Mouse (Mus musculus) cerebellum, adult (tissue): ENCODE measurements around the gene Gabrg3.
"Not testable (repeated sequence)": the region's sequence is repeated elsewhere in the genome, so short reads cannot be mapped to it uniquely, and the experiment has no call there.

Experiments used
- ATAC-seq: cut with Nextera tagmentation; 2 replicates; pipeline ENCODE4 v1.9.2; 2017; ENCODE audit warnings: mild to moderate bottlenecking, moderate library complexity, mixed read lengths; ENCODE audit not compliant: insufficient number of reproducible peaks, low FRiP score, low TSS enrichment

The Gabrg3 gene

GRCm38 (mm10) chr7:57314971-57315370, 72.0 kb downstream of the Gabrg3 start:
- no peak for ATAC-seq

DNA sequence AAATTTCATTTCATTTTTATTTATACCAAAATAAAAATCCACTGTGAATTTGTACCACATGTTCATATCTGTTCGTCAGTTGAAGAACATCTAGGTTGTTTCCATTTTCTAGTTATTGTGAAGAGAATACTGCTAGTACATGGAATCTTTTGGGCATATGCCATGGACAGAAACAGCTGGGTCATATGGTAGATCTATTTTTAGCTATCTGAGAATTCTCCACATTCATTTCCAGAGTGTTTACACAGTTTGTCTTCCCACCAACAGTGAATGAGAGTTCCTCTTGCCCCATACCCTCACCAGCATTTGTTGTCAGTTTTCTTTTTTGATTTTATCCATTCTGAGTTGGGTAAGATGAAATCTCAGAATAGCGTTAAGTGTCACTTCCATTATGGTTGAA, 75.0 kb downstream of the Gabrg3 start:
- ATAC-seq, result no peak

- ATAC-seq, result no peak
Observed at GRCm38 (mm10) chr7:57307337-57307736, 79.7 kb downstream of the Gabrg3 start.

GRCm38 (mm10) chr7:57296639-57297038, 90.3 kb downstream of the Gabrg3 start:
- ATAC-seq, result no peak

GRCm38 (mm10) chr7:57294127-57294526, 92.9 kb downstream of the Gabrg3 start:
- ATAC-seq, result no peak

DNA sequence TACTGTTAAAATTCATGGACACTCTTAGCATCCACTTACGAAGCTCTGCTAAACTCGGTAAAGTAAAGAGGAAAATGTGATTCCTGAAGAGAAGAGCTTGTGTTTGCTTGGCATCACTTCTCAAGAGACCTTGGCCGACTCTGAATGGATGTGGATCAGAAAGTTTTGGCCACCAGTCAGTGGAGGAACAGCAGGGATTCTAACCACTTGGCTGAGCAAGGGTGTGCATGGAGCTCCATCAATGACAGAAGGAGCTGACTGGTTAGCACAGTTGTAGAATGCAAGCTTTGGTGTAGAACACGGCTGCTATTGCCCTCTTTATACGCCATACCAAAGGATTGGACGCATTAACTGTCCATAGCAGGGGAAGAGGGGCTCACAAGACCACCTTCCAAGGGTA, 93.4 kb downstream of the Gabrg3 start:
- ATAC-seq, result no peak; the same call in 1 of the 2 replicates

DNA sequence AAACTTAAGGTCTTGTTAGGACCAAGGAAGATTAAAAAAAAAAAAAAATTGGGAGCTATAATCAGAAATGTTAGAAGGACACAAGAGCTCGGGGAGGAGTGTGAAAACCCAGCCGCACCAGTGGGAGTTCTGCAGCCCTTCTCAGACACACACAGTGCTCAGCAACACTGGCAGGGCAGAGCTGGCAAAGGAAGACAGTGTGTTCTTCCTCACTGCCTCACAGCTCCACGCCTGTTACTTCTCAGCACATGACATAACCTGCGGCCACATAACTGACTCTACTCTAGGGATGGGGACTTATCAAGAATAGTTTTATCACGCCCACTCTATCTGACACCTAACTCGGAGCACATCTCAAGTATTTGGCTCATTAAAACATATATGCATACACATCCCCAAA, 103.8 kb downstream of the Gabrg3 start:
- ATAC-seq, result no peak

DNA sequence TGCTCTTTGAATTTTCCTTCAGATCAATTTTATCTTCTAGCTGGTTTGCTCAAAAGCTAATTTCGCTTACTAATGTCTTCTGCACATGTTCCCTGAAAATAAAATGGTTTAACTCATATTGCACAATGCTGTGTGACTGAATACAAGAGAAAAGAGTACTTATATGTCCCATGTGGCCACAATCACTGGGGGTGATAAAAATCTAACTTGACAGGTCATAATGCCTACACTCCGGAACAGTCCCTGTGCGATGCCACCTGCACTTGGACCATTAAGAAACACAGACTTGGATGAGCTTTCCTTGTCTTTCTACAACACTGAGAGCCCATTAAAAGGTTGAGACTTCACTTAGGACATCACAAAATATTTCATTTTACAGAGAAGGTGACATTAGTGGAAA, 108.1 kb downstream of the Gabrg3 start:
- ATAC-seq, result no peak

- no peak for ATAC-seq
Observed at GRCm38 (mm10) chr7:57260201-57260600, 126.8 kb downstream of the Gabrg3 start.

DNA sequence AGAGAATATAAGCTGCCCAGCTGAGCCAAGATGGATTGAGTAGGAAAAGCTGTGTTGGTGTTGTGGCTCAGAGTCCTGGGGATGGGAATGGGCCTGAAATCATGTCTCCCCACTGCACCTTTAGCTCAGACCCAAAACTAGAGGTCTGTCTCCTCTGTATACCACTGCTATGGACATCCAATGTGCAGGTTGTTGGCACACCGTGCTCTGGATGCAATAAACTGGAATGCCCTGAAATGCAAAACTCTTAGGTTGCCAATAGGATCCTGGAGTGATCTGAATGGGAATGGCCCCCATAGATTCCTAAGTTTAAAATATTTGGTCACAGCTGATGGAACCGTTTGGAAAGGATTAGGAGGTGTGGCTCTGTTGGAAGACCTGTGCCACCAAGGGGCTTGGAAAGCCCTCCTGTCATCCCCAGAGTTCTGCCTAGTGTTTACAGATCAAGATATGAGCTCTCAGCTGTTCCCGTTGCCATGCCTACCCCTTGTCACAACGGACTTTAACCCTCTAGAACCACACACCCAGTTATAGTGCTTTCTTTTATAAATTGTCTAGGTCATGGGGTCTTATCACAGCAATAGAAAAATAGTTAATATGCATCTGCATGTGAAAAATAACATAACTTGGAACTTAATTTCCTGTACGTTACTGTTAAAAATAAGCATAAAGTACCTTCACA, 128.0 kb downstream of the Gabrg3 start:
- no peak for ATAC-seq

GRCm38 (mm10) chr7:57243981-57244380, 143.0 kb downstream of the Gabrg3 start:
- ATAC-seq, result no peak

GRCm38 (mm10) chr7:57214119-57214518, 172.9 kb downstream of the Gabrg3 start:
- ATAC-seq, result no peak

DNA sequence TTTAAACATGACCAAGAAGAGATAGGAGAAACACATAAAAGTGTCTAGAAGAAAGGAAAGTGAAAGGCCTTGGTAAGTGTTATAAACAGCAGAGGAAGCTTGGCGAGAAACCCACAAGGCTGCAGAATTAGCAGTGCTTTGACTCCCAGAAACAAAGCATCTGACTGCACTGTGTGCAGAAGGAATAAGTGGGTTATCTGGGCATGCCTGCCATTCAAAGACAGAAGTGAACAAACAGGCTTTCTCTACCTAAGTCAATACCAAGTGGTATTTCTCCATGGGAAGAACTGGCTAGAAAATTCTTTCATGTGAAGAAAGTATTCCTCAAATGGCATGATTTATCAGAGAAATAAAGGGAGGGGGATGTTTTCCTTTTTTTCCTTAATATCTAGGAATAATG, 201.0 kb downstream of the Gabrg3 start:
- ATAC-seq, result no peak

DNA sequence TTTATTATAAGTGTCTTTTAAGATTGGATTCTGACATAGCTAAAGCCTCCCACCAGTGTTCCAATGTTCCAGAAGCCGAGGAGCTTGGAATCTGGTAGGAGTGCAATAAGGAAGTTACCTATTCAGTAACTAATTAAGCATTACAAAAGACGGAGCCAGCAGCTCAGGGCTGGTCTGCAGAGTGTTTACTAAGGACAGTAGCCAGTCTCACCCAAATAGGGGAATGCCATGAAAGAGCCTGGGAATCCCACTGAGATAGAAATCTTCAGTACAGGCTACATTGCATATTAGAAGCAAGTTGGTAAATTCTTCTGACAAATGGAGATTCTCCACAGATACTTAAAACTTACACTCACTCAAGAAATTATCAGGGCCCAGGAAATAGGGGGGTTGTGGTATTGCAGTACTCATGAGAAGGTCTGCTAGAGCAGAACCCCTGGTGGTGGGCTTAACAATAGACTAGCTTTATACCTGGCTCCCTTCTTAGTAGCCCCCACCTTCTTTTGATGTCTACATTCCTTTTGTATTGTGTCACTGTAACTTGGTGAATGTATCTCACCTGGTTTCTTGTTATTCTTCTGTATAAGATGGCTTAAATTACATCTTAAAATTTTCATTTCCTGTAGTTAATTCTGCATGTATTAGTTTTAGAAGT, 211.0 kb downstream of the Gabrg3 start:
- ATAC-seq, result not testable (repeated sequence)

- no peak for ATAC-seq
Observed at GRCm38 (mm10) chr7:57166931-57167330, 220.1 kb downstream of the Gabrg3 start.

DNA sequence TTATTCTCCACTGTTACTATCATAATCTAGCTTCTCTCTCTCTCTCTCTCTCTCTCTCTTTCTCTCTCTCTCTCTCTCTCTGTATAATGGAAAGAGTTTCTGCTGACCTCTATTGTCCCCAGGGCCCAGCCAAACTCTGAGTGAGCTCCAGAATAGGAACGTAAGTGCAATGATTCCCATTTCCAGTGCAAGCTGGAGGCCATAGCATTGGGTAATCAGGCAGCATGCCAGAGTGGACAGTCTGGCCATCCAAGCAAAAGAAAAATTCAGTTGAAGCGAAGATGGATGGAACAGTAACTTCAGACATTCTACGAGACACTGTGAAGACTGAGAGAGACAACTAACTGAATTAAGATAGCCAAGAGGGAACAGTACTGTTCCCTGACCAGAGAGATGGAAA, 228.8 kb downstream of the Gabrg3 start:
- no peak for ATAC-seq

GRCm38 (mm10) chr7:57153743-57154142, 233.2 kb downstream of the Gabrg3 start:
- no peak for ATAC-seq

GRCm38 (mm10) chr7:57150768-57151167, 236.2 kb downstream of the Gabrg3 start:
- ATAC-seq, result no peak

GRCm38 (mm10) chr7:57138072-57138704, 248.8 kb downstream of the Gabrg3 start:
- ATAC-seq, result no peak

- ATAC-seq, result no peak
Observed at GRCm38 (mm10) chr7:57133009-57133408, 254.0 kb downstream of the Gabrg3 start.

- ATAC-seq, result no peak
Observed at GRCm38 (mm10) chr7:57132471-57132870, 254.5 kb downstream of the Gabrg3 start.

DNA sequence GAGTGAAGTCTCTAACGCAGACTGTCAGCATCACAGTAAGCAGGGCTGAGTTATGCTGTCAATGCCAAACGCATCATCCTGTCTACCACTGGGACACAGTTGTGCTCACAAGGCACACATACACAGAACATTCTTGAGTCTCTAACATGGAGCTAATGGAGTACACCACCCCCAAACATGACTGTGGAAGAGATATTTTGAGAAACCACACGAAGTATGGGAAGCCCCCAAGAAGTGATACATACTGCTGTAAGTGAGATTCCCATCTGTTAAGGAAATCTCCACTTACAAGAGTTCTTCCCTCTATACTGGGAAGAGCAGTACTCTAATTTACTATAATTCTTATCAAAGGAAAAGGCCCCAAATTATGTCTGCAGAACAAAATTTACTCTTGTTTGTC, 286.9 kb downstream of the Gabrg3 start:
- ATAC-seq, result no peak
